Mouse (Mus musculus): Measurements from ENCODE around the gene Pax5.
"Not testable (repeated sequence)": the region's sequence is repeated elsewhere in the genome, so short reads cannot be mapped to it uniquely, and the experiment has no call there.

Pax5 gene

DNA sequence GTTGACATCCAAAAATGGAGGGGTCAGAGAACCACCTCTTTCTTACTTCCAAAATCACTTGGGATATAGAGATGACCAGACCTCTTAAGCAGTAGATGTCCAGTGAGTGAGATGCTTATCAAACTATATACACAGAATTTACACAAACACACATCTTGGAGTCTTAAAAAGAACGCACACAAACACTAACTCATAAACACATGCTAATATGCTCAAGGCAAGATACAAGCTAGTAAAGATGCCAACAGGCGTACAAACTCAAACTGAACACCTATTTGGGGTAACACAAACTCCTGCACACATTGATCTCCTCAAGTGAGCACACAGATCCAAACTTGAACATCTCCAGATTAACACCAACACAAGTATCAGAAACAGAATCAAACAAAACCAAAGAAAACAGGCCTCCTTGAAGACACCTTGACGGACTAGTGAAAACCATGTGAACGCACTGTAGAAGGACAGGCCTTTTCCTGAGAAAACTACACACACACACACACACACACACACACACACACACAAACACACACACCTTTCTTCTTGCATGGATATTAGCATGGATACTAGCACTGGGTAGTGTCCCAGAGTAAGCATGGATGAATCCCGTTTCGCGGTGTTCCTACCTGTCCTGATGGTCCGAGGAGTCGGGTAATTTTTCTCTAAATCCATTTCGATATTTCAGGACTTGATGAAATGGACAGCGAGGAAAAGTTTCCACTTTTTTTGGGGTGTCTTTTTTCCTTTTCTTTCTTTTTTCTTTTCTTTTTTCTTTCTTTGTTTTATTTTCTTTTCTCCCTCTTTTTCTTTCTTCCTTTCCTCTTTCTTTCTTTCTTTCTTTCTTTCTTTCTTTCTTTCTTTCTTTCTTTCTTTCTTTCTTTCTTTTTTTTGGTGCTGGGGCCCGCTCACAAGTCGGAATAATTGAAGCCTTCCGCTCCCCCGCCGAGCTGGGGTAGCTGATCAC, at the start of gene Pax5:
Gene Pax5, minus strand, starts transcription at position 748 of the 961 bp plus-strand sequence.
- no peak for DNase-seq (ENCODE audit: low read depth, low spot score)

DNA sequence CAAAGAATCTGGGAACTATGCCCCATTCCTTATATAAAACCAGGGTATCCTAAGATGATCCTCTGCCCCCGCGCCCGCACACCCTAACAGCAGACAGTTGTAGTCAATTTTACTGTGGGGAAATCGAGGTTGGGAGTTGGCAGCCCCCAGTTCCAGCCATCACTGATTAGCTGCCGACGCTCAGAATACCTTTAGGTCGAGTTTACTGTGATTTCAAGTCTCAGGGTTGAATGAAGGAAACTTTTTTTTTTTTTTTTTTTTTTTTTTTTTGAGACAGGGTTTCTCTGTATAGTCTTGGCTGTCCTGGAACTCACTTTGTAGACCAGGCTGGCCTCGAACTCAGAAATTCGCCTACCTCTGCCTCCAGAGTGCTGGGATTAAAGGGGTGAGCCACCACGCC, 46.8 kb upstream of the Pax5 start:
- DNase-seq (ENCODE audit: low read depth, low spot score), result not testable (repeated sequence)

DNA sequence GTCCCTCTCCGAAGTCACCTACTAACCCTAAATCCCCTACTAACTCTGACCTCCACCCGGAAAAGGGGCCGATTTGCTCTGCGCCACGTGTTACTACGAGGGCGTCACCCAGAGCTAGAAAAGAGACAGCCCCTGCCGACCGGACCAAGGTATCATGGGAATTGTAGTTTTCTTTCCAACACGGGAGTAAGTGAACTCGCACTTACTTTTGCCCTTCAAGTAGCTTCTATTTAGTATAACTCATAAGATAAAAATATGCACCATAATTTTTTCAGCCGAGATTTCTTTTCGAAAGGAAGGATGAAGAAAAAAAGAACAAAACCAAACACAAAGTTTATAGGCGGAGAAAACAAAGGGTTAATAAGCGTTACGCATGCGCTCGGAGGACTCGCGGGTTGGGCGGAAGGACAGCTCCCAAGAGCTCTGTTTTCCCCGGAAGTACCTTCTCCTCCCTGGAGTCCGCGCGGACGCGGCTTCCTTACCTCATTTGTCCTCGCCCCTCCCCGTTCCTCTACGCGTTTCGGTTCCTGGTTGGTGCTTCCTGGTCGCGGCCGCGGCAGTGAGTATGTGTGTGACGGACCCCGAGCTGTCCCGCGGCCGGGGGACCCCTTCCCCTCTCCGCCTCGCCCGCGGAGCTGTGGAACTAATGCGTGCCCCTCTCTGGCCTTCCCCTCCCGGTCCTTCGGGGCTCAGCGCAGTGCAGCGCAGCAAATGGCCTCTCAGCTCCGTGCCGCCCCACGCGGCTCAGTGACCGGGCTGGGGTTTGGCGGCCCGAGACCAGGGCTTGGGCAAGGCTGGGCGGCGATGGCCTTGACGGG, 46.1 kb upstream of the Pax5 start:
- DNase-seq (ENCODE audit: low read depth, low spot score), result peak; percentile 96

DNA sequence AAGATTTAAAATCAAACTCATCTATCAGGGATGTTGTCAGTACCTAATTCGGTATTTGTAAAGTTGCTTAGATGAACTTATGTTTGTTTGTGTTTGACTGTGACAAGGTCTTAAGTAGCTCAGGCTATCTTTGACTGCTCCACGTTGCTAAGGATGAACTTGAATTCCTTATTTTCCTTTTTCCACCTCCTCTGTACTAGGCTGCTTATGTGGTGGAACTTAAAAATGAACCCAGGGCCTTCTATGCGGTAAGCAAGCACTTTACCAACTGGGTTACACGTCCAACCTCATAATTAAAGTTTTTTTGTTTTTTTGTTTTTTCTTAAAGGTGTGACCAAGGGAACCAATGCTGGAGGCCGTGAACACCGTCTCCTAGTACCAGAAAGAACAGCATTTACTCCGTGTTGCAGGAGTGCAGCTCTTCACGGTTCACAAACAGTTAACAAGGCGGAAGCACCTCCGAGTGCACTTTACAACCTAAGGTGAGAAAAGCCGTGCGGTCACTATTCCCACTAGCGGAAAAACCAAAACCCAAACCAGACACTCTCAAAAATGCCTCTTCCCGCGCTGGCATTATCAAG, 45.4 kb upstream of the Pax5 start, which contains the start of gene Zcchc7:
Gene Zcchc7, plus strand, starts transcription at position 325 of the 581 bp plus-strand sequence.
- DNase-seq (ENCODE audit: low read depth, low spot score), result no peak

DNA sequence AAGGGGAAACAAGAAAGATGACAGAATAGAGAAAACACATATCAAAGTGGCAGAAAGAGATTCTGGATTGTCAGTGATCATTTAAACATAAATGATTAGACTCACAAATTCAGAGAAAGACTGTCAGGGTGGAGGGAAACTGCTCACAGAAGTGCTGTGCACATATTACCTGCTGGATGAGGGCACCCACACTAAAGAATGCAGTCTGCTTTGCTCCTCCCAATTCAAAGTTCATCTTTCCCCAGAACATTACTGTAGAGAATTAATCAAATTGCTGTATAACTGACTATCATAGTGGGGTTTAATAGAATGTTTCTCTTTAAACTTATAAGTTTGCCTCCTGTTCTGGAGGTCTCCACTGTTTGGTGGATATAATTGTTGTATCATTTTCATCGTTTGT, 30.2 kb upstream of the Pax5 start:
- DNase-seq (ENCODE audit: low read depth, low spot score), result no peak

DNA sequence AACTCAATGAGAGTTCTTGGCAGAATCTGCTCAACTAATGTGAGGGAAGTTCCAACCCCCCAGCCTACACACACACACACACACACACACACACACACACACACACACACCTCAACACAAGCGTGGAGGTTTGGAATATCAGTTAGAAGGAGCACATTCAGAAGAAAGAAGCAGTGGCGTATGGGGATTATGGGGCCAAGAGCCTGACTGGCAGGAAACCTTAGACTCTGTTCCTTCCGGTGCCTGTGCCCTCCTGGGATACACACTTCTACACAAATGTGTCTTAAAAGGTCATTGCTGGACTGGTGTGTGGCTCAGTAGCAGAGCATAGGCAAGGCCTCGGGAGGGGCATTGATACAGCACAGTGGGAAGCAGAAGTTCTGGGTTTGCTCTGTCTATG, 10.9 kb upstream of the Pax5 start:
- no peak for DNase-seq (ENCODE audit: low read depth, low spot score)

DNA sequence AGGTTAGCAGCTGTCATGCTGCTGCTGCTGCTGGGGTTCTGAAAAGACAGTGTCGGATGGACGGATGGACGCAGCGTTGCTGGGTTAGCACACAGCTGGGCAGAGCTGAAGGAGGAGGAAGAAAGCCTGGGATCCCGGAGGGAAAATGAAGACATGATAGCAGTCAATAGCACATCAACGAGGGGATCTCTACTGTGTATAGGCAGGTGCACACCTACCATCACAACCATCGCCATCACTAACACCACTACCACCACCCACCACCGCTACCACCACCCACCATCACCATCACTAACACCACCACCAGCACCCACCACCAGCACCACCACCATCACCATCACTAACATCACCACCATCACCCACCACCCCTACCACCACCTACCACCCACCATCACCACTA, 9.8 kb upstream of the Pax5 start:
- DNase-seq (ENCODE audit: low read depth, low spot score), result no peak

DNA sequence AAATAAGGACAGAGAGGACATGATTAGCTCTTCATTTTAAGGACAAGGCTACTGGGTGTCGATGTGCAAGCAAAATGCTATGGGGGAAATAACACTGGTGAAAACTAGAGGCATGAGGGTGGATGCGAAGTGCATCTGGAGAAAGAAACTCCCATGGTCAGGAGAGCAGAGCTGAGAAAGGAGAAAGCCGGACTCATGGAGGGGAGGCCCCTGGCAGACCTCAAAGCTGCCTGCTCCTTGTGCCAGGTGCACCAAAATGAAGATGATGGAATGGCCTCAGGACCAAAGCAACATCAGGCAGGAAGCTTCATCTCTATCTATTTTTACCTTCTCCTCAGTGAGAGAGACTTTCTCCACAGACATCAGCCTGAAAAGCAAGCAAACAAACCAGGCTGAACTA, 7.4 kb upstream of the Pax5 start:
- no peak for DNase-seq (ENCODE audit: low read depth, low spot score)

DNA sequence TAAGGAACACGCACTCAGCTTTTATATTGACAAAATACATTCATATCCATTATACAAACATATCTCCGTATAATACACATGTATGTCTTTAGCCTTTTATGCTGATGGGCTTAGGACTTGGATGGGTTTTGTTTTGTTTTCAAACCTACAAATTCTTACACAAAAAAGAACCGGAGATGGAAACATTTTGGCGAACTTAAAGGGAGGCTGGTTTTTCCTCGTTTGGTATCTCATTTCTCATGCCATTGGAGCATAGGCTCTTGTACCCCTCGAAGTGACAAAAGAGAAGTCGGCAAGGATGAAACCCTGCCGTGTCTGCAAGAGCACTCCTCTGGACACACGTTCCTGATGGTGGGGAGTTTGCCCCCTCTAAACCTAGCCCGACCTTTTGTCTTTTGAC, 6.1 kb upstream of the Pax5 start:
- no peak for DNase-seq (ENCODE audit: low read depth, low spot score)

DNA sequence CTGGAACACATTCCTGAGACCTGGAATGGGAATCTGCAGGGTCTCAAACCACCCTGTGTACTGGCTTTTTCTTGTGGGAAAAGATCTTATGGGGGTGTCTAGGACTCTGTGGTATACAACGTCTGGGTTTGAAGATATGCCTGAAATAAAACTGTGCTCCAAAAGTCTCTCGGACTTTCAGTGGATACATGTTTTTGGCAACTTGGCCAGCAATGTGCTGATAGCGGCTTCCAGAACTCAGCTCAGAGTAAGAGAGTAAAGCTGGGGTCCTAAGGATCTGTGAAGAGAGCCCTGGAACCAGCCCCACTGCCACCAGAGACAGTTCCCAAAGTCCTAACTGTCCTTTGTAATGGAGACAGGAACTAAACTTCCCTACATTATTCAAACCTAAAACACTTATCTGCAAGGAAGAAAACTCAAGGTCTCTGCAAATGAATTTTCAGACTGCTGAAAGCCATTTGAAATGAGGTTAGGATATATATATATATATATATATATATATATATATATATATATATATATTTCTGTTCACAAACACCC, 5.4 kb upstream of the Pax5 start:
- no peak for DNase-seq (ENCODE audit: low read depth, low spot score)

DNA sequence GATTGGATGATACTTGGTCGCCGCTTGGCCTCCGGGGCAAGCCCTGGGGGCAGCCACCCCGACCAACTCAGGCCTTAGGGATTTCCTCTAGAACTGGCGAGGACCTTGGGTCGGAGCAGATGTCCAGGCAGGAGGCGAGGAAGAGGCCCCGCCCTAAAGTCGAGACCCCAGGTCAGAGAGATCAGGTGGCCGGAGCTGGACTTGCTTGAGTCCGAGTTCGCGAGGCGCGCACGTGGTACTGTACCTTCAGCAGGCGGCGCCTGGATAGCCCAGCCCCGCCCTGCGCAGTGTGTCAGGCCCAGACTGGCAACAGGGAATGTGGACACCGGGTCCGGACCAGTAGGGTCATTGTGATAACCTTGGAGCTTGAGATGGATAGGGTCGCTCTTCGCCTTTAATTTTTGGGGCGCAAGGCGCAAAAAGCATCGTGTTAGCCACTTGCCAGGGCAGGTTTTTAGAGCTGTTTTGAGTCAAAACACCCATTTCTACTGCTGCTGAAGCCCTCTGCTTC, 3.9 kb upstream of the Pax5 start:
- DNase-seq (ENCODE audit: low read depth, low spot score), result no peak

DNA sequence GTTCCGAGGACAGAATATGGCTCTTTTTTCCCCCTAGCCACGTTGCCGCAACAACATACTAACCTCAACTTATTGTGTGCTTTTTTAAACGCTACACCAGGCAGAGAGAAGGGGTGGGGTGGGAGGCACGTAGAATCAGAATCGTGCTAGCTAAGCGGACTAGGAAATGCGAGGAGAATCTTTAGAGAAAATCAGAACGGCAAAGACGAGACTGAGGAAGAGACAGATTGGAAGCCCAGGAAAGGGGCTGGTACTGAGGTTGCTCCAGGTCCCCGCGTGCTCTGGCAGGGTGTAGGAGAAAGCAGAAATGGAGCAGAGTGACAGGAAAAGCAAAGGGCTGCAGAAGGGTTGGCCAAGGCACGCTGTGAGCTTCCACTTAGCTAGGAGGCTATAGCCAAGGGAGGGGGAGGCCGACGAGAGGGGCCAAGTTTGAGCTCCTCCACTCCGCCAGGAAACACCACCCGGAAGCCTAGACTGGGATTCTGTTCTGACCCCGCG, 3.3 kb upstream of the Pax5 start:
- DNase-seq (ENCODE audit: low read depth, low spot score), result no peak

DNA sequence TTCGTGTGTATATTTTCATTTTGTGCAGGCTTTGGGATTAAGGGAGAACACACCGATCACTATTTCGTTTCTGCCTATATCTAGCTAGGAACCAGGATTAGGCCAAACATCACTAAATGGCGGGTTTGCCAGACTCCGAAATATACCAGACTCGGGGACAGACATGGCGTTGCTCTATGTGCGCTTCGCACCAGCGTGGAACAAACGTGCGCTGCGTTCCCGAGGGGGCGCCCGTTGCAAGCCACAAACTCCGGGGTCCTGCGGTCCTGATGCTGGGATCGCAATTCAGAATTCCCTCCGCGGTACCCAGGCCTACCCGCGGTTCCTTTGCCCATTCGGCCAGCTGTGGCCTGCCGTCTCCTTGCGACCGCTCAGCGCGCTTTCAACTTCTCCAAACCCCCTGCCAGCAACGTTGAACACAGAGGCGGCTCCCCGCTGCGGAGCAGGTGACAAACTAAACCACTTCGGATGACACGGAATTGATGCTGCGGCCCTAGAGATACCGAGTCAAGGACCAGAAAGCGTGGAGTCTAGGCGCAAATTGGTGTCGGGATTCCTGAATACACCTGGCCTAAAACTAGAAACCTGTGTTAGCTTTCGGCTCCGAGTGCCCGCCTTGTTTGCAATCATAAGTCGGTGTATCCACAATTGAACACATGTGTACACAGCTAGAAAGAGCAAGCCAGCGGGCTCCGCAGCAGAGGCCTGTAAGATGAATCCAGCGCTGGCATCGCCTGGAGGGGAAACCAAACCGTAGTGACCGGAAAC, 2.7 kb upstream of the Pax5 start:
- DNase-seq (ENCODE audit: low read depth, low spot score), result no peak

DNA sequence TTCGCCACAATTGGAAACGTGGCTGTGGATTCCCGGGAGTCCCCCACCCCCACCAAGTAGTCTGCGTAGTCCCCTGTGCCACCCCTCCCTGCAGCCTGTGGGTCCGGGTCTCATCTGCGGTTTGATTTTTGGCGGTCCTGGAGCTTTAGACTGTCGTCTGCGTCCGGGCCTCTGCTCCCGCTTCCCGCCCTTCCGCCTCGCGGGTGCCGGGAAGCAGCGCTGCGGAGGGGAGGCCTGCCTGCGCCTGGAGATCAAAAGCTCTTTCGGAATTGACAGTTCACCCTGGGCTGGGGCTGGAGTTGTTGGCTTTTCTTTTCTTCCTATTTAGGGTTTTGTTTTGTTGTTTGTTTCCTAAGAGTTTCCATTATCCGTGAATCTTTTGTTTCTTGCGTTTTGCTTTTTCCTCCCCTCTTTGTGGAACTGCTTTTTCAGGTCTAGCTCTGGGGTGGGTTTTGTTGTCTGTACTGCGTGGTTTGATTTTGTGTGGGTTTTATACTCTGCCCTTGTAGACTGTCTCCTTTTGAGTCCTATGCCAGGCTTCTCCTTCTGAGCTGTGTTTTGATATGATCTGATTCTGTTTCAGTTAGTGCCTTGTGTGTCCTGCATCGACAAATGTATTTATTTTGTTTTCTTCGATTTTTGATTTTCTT, 1.9 kb upstream of the Pax5 start:
- DNase-seq (ENCODE audit: low read depth, low spot score), result no peak

DNA sequence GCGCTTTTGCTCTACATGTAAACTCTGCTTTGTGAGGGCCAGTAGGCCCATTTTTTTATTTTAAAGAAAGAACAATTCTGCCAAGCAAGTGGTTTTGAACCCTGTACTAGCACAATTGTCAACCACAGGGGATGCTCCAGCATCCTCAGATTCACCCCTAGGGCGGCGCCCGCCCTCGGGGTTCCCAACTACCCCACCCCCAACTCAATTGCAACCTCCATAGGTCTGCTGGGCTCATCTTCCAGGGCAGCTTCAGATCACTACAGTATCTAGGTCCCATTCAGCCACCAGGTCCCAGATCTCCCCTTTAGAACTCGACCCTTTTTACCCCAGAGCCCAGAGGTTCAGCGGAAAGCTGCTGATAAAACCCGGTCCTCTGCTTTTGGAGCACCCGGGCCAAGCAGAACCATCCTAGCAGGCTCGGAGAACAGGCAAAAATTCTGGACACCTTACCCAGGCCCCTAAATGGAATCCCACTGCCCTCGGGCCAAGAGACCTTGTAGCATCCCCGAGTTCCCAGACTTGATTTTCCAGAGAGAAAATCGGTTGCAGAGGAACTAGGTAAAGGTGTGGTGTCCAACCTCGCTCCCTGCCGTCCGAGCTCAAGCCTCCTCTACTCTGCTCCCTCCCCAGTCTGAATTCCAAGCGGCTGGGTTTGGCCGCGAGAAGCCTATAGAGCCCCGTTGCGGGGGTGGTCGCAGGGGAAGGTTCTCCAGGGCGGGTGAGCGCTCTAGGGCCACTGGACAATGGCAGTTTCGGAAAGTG, 1.0 kb upstream of the Pax5 start:
- DNase-seq (ENCODE audit: low read depth, low spot score), result no peak

DNA sequence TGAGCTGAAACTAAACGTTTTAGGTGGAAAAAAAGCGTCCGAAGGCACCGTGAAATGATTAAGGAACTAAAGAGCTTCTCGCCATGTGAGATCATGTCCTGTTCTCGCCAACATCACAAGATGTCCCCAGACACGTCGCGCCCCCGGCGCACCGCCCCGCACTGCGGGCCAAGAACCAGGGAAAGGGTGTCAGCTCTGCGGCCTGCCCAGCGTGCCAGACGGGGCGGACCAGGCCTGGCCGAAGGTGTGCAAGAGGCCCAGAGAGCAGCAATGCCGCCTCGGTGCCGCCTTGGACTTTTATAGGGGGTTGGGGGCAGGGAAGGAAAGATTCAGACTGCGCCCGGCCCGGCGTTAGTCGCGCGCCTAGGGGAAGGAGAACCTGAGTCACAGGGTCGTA, 412 bp upstream of the Pax5 start:
- DNase-seq (ENCODE audit: low read depth, low spot score), result no peak

DNA sequence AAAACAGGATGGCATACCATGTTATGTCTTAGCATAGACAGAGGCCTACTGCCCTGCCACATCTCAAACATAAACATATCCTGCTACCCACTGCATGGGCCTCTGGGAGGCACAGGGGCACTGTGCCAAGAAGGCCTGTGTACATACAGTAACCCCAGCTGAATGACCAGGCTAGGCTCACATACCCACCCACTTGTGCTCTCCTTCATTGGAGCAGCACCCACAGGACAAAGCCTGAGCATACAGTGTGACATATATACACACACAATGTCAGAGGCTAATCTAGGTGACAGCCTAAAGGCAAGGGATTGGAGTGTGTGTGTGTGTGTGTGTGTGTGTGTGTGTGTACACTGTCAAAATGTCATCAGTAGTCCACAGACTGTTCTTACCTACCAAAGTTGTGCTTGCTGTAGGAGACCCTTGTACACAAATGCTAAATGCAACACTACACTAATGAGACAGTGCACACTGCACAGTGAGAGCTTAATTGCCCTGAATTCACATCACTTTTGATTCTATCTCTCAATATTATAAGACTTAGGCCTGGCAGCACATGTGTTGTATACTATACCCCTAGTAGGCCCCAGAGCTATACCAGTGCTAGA, 1.1 kb downstream of the Pax5 start:
- DNase-seq (ENCODE audit: low read depth, low spot score), result no peak

DNA sequence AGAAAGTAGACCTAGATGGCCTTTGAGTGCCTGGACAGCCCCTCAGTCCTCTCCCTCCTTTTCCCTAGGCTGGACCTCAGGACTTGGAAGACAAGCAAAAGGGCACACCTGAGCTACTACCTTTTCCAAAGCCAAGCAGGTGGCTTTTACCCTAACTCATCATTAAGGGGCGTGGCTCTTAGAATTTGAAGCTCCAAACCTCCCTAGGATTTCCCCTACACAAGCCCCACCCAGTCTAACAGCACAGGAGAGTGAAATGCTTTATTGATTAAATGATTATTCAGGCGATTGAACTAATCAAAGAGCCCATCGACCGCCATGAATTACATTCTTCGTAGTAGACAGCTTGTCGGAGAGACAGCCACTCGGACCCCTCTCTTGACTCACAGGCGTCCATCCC, 2.0 kb downstream of the Pax5 start:
- DNase-seq (ENCODE audit: low read depth, low spot score), result no peak

DNA sequence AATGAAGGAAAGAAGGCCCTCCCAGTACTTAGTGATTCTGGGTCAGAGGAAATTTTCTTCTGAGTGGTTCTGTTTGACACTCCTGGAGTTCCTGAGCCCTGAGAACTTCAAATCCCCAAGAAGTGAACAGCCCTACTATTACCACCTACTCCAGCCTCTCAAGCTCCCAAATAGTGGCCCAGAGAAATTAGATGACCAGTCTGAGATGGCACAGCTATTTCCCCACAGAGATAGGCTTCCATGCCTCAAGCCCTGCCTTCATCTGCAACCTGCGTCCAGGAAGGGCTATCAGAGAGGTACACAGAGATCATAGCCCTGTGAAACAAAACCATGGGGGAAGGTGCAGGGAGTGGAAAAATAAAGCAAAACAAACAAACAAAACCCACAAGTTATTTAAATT, 3.4 kb downstream of the Pax5 start:
- DNase-seq (ENCODE audit: low read depth, low spot score), result no peak
